Mouse (Mus musculus) common myeloid progenitor, adult 5-6 weeks (primary cell): ENCODE results near the gene Kcnip1. TPM values are rescaled to one million over a fixed set of nuclear protein-coding genes. Genes with fewer than 3 reads are reported as not detected.

Experiments used
- ATAC-seq: replicated peaks from 2 replicates; pipeline ENCODE4 v1.8.0; 2016; ENCODE audit warnings: low read depth, mild to moderate bottlenecking, moderate TSS enrichment, inconsistent platforms; ENCODE audit not compliant: poor library complexity, severe bottlenecking
- total RNA-seq: library from RNA; stranded (forward); fragments of 200-1000, 187-1606 nt; gene quantifications from 2 replicates; pipeline ENCODE4 v1.2.3, GENCODE M21; 2017

Kcnip1 gene
- total RNA-seq, 1 experiment from 2014 or later: not detected

DNA sequence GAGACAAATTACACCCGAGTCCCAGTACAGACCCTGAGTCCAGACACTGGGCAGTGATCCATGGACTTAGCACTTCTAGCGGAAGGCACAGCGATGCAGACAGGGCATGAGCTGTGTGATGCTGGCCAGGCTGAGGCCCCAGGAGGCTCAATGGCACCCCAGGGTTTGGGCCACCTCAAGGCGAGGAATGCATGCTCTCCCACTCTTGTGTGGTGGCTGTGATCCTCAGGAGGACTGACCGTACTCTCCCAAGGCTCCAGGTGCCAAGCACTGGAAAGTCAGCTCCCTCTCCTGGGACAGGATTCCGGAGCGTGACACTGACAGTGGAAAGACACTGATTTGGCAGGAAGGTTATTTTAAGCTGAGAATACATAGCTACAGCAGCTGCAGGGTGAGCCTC is 79.9 kb downstream of the Kcnip1 start:
- no peak for ATAC-seq

DNA sequence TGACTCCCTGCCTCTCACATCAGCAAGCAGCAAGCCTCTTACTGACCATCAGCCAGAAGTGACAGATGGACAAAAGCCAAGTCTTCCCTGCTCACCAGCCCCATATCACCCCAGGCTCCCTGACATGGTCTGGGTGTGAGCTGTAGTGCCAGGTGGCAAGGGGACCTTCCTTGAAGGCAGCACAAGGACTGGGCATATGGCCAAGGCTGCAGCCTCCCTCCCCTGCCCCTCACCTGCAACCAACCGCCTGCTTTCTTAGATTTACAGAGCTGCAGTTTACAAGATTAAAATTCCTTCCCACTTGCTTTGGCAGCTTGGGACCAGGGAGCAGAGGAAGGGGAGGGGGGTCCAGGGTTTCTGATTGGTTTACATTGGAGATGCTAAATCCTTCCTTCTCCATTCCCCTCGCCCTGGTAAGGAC is 80.8 kb downstream of the Kcnip1 start:
- no peak for ATAC-seq

DNA sequence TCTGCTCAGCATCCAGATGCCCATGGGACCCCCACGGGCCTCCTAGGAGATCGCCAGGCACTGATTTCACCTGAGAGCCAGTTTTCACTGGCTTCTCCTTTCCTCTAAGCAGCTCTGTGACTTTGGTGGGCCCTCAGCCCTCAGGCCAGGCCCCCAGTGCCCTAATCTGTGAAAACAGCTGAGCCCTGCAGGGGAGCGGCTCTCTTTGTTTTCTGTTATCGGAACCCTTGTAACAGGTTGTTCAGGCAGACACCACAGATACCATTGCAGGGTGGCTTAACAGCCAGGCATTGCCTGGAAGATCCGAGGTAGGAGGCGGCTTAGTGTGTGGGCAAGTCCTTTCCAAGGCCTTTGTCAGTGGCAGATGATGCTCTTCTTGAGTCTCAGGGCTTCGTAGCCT is 82.0 kb downstream of the Kcnip1 start:
- ATAC-seq: peak; percentile 63; the same call in 1 of the 2 replicates

DNA sequence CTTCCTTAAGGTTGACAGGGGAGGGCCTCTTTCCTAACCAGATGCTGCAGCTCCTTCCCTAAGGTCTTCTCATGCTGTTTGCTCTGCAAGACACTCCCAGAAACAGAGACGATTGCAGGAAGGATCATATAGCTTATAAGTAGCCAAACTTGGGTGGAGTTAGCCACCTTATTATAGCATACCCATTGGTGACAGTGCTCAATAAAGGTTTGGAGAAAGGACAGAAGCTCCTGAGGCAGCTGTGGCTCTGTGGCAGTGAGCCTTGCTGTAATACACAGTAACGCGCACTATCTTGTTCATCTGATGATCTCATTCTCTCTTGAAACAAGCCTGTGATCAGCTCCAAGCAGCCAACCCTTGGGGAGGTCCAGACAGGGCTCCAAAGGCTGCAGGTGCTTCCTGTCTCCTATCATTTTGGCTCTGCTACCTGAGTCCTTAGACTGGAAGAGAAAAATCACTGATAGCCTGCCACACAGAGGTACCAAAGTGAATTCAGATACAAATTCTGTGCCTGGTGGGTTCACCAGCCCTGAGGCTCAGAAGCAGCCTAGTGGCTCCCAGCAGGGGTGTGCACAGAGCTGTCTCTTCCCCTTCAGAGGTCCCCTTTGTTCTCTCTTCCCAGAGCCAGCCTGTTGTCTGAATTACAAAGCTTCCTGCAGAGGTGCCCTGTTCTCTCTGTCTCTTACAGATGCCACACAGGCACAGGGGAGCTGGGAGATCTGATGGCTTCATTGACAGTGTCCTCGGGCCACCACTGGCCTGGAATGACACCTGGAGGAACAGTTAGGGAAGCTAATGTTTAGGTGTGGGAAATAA is 84.4 kb downstream of the Kcnip1 start:
- ATAC-seq: no peak

DNA sequence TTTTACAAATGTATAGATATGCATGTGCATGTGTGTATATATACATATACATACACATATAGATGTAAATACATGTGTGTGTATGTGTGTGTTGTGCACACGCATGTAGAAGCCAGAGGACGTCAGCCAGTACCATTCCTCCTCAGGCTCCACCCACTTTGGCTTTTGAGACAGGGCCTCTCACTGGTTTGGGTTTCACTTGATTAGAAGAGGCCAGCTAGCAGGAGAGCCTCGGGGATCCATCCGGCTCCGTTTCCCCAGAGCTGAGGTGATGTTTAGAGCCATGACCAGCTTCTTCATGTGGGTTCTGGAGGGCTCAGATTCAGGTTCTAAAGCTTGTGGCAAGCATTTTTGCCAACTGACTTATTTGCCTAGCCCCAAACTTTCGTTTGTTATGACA is 89.5 kb downstream of the Kcnip1 start:
- no peak for ATAC-seq

DNA sequence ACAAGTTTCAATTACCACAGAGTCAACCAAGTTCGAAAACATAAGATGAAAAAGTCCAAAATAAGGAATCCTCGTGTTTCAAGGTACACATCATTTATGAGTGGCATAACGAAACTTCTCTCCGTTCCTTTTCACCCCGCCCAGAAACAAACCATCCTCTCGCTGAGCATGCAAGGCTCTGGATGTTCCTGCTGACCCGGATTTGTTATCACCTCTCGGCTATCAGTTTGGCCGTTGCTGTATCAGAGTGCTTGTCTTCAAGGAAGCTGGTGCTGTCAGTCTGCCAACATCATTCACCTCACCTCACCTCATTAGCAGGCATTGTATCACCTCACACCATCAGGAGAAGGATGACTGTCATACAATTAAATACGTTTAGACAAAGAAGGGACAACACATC is 90.6 kb downstream of the Kcnip1 start:
- no peak for ATAC-seq

DNA sequence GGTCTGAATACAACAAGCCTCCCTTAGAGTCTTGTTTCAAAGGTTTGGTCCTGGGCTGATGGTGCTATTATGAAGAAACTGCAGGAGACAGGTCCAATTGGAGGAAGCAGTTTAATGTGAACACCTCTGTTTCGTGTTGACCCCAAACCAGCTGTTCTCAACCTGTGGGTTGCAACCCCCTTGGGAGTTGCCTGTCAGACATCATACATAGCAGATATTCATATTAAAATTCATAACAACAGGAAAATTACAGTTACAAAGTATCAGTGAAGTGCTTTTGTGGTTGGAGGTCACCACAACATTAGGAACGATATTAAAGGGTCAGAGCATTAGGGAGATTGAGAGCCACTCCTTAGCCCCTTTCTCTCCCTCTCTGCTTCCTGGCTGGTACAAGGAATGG is 91.2 kb downstream of the Kcnip1 start:
- no peak for ATAC-seq

DNA sequence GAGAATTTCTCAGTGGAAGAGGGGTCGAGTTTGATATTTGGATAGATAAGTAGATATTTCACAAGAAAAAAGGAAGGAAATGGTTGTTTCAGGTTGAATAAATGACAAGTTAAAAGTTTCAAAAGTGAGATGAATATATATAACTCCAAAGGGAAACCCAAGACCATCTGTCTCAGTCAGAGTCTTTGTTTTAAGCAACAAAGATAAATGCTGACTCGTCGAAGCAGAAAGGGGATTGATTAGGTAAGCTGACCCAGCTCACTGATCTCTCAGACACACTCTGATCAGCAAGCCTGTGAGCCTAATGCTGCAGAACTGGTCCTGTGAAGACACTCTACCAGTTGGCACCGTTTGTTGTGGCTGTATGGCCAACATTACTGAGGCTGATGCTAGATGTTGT is 101.9 kb downstream of the Kcnip1 start:
- no peak for ATAC-seq

DNA sequence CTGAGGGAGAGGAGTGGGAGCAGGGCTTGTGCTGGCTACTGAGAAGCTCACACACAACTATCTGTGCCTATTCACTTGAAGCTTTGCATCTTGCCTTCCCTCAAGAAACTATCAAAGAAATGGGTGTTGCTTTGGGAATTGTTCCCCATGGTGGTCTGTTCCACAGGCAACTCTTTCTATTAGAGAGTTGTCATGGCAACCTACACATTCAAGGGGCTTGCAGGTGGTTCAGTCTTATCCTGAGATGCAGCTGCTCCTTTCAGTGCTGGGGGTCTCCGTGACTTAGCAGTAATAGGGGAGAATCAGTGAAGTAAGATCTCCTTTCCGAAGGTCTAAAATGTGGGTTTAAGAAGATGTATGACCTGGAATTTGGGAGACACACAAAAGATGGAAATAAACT is 102.6 kb downstream of the Kcnip1 start:
- no peak for ATAC-seq

DNA sequence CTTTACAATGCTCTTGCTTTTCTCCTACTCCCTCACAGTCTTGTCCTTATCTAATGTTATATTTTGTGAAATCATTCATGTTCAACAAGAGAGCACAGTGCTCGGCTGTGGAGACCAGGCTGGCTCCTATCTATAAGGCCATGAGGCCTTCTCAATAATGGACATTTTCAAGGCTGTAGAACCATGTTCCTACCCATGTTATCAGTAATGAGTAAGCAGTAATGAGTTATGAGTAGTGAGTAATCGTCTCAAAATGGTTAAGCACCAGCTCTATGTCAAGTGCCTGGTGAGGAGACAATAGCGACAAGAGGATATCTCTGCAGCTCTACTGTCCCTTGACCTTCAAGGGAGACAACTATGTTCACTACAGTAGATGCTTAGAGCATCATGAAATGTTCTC is 105.3 kb downstream of the Kcnip1 start:
- ATAC-seq: no peak

DNA sequence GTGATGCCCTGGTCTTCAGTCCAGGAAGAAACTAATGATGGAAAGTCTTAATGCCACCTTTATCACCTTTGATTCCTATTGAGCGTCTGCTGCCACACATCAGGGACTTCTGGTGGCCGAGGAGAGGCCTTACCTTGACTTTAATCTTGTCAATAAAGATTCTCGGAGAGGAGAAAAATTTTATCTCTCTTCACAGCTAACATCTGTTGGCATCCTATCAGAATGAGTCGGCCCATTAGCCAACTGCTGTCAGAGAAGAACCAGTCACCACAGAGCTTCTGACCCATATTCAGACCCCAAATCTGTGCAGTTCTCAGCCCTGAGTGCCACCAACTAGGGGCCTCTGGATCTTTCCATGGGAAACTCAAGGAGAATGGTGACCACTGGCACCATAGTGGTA is 107.0 kb downstream of the Kcnip1 start:
- ATAC-seq: no peak

DNA sequence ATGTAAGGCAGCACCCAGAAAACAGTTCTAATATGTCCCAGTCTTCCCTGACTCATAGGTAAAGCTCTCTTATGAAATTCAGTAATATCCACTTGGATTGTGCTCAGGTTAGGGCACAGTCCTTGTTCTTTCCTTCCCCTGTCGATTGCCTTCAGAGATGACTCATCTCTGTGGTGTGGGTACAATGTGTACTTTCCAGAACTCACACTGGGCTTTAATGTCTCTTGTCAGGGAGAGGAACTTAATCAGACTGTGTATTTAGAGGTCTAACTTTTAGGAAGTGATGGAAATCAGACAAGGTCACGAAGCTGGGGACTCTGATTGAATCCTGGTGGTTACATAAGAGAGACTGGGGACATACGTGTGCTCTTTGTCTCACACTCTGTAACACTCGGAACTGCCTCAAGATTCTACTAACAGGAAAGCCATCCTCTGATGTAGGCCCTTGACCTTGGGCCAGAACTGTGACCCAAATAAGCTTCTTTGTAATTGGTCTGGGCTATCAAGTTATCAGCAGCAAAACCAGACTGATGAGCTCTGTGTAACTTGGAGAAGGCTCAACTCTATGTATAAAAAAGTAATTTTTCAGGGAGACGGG is 110.1 kb downstream of the Kcnip1 start:
- no peak for ATAC-seq

DNA sequence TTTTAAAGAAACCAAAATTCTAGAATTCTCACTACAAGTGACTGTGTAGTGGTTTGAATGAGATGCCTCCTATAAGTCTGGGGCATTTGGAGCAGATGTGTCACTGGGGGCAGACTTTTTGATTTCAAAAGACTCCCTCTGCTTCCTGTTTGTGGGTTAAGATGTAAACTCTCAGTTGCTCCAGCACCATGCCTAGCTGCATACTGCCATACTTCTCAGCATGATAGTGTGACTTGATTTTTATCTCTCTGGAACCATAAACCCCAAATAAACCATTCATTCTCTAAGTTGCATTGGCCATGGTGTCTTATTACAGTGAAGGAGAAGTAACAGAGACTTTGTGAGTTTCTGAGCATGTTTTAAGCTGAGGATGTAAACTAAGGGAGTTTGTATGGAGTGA is 118.0 kb downstream of the Kcnip1 start:
- ATAC-seq: no peak

DNA sequence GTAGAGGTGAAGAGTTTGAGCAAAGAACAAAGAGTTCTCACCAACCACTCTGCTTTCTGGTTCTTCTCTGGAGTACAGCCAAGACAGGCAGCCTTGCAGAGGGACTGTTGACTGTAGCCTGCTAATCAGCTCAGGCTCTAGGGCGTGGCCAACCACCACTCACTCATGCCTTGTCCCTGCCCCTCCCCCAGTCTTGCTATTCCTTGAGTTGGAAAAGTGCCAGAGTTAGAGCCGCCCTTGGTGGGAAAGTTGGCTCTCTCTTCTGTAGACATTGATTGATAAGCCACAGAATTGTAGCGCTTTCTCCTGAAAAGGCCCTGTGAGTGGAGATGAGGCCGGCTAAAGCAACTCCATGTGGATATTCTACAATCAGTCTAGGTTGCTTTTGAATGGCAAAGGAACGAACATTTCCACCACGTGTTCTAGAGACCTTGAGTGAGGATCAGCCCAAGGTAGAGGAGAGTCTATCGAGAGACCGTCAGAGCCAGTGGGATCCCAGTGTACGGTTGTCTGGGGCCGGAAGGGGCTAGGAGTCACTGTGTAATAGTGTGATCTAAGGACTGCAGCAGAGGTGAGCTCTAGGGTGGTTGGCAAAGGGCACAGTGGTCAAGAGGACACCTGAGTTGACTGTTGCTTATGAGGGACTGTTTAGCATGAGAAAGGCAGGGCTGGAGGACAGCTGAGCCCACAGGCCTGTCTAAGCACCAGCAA is 119.7 kb downstream of the Kcnip1 start:
- peak; percentile 69; the same call in 1 of the 2 replicates for ATAC-seq

DNA sequence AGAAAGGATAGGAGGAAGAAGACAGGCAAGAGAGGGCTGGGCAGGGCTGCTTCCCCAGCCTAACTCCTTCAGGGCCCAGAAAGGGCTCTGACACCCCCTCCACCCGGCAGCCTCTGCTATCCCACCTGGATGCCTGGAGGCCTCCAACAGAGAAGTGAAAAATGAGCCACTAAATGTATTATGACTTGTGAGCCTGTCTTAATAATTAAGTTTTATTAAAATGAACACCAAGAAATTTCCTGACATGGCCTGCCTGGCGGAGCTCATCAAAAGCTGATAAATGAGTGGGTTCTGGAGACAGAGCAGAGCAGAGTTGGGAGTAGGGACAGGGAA is 120.3 kb downstream of the Kcnip1 start:
- ATAC-seq: no peak

DNA sequence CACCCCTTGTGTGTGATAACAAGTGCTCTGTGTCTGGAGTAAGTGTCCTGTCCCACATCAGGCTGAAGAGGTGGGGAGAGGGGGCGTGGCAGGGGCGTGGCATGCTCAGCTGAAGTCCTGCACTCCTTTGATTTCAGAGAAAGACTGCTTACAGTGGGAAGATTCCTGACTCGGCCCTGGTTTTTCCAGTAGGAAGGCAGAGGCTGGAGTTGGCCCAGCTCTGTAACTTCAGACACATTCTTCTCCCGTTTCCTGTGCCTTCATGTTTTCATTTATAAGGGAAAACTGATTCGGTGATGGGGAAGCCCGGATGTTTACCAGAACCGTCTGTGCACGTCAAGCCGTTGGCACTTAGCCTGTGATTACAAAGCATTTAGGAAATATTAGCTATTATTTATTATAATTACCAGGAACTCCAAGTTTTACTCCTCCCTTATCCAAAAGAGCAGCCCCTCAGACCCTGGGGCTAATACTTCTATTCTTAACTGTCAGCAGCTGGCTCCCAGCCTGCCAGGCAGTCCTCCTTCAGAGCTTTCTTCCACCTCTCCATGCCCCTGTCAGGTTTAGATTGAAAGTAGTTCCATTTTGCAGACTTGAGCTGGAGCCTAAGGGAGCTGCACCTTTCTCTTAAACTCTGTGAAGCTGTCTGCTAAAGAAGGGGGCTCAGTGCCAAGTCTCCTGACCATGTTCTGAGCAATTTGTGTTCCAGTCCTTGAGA is 120.8 kb downstream of the Kcnip1 start:
- peak; percentile 60 for ATAC-seq

DNA sequence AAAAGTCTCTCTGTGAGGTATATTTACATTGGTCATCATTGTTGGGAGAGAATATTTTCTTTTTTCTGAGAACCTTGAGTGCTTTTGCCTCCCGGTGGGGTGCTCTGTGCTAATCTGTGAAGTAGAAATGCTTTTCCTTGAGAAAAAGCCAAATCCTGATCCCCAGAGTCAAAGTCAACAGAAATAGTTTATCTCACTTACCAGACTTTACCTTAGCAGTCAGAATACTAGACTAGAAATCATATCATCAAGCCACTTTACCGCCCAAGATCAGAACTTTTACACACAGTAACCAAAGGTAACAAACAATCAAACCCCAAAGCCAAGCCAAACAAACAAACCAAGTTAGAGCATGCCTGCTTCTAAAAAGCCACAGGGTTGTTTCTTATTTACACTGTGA is 122.7 kb downstream of the Kcnip1 start:
- no peak for ATAC-seq

DNA sequence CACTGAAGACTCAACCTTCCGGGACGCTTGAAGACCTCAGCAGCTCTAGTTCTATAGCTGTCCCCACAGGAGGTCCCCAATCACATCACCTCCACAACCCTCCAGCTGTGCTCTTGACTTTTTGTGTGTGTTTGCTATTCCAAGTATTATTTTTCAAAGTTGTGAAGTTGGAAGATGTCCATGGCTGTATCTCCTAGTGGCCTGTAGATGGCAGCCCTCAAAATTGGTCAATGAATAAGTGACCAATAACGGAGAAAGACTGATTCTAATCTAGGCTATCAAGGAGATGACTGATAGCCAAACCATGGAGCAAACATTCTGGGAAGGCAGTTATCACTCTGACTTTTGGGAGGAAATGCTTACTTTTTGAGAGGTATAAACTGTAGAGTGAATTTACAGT is 123.4 kb downstream of the Kcnip1 start:
- no peak for ATAC-seq

DNA sequence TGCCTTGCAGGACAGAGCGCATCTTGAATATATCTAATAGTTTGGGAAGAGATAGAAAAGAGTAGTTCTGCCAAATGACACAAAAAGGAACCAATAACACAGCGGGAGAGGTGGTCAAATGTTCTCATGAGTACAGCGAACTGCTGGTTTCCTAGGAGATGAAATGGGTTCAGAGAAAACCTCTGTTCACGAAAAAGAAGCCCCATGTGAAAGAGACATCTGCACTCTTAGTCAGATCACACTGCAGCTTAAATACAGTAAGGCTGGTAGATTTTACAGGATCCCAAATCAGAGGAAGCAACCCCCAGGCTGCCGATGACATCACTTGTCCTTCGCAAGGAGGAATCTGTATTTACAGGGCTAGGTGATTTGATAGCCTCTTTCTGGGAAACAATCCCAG is 126.2 kb downstream of the Kcnip1 start:
- no peak for ATAC-seq

DNA sequence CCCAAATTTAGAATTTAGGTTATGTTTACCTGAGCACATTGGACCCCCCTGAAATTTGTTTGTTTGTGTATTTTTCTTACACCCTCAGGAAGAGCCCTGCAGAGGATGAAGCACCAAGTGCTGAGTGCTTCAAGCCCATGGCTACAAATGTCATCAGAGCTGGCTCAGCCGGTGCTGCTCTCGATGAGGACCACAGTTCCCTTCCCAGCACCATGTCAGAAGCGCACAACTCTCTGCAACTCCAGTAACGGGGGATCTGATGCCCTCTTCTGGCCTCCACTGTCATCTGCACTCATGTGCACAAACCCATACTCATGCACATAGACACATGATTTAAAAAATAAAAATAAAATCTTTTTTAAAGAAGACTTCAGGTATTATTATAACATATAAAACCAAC is 128.7 kb downstream of the Kcnip1 start:
- ATAC-seq: no peak

DNA sequence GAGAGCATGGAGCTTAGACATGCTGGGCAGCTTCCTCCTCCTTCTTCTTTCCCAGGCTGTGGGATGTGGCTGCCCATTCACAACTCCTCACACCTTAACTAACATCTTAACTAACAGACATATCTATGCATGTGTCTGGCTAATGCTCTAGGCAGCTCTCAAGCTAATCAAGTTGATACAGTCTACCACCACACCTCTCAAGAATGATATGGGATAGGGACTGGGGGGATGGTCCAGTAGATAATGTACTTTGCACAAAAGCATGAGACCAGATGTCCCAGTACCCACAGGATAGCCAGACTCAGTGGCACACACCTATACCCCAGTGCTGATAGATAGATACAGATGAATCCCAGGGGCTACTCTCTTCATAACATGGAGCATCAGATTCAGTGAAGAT is 131.1 kb downstream of the Kcnip1 start:
- ATAC-seq: no peak
